Mouse (Mus musculus) adrenal gland, postnatal 36 days (tissue): ENCODE measurements at regions not wholly inside any gene's neighbourhood (a gene's known extent, or its start where the extent isn't known, plus 50 kb on each side); places are given as distances from the start of the nearest gene placed in this dataset.
A peak's percentile ranks its signal among the peaks of the same experiment; 100 is the strongest.

Source experiments
- DNase-seq, 2 experiments: peaks; one replicate each; pipeline ENCODE4 v3.0.0; 2021; ENCODE audit warnings: mixed read lengths in 1 of 2

- no peak for DNase-seq
These were observed 351.9 kb downstream of the Tbc1d22a start for GRCm38 (mm10) chr15:86566111-86566510.

- DNase-seq = no peak
These were observed 360.1 kb downstream of the Tbc1d22a start for GRCm38 (mm10) chr15:86574311-86574710.

- no peak for DNase-seq
These were observed 362.4 kb downstream of the Tbc1d22a start for GRCm38 (mm10) chr15:86576666-86577065.

GRCm38 (mm10) chr15:86578689-86579088 is 364.4 kb downstream of the Tbc1d22a start:
- DNase-seq = no peak

GRCm38 (mm10) chr15:86582240-86583090 is 368.2 kb downstream of the Tbc1d22a start:
- DNase-seq = no peak

GRCm38 (mm10) chr15:86585716-86586115 is 371.5 kb downstream of the Tbc1d22a start:
- peak in 1 of 2 experiments; percentile 29 for DNase-seq

- no peak for DNase-seq
These were observed 372.9 kb downstream of the Tbc1d22a start for GRCm38 (mm10) chr15:86587209-86587608.

- peak in 1 of 2 experiments; percentile 39 for DNase-seq
These were observed 375.8 kb downstream of the Tbc1d22a start for GRCm38 (mm10) chr15:86590033-86590432.

GRCm38 (mm10) chr15:86590896-86591295 is 376.6 kb downstream of the Tbc1d22a start:
- DNase-seq = peak in 1 of 2 experiments; percentile 11

GRCm38 (mm10) chr15:86593404-86593803 is 379.1 kb downstream of the Tbc1d22a start:
- no peak for DNase-seq

- no peak for DNase-seq
These were observed 392.2 kb downstream of the Tbc1d22a start for GRCm38 (mm10) chr15:86606411-86606810.

GRCm38 (mm10) chr15:86609692-86610091 is 395.4 kb downstream of the Tbc1d22a start:
- no peak for DNase-seq

GRCm38 (mm10) chr15:86631376-86631775 is 417.1 kb downstream of the Tbc1d22a start:
- no peak for DNase-seq

- DNase-seq = no peak
These were observed 431.0 kb downstream of the Tbc1d22a start for GRCm38 (mm10) chr15:86645244-86645643.

- no peak for DNase-seq
These were observed 433.9 kb downstream of the Tbc1d22a start for GRCm38 (mm10) chr15:86648131-86648530.

GRCm38 (mm10) chr15:86673096-86673520 is 458.8 kb downstream of the Tbc1d22a start:
- peak in 1 of 2 experiments; percentile 23 for DNase-seq

GRCm38 (mm10) chr15:86677016-86677415 is 462.8 kb downstream of the Tbc1d22a start:
- no peak for DNase-seq

- no peak for DNase-seq
These were observed 468.8 kb downstream of the Tbc1d22a start for GRCm38 (mm10) chr15:86683081-86683480.

GRCm38 (mm10) chr15:86689694-86690093 is 475.4 kb downstream of the Tbc1d22a start:
- DNase-seq = no peak

- peak in 1 of 2 experiments; percentile 1 for DNase-seq
These were observed 482.5 kb downstream of the Tbc1d22a start for GRCm38 (mm10) chr15:86696806-86697205.

- no peak for DNase-seq
These were observed 496.2 kb downstream of the Tbc1d22a start for GRCm38 (mm10) chr15:86710429-86710828.

GRCm38 (mm10) chr15:86718376-86718775 is 504.1 kb downstream of the Tbc1d22a start:
- no peak for DNase-seq

- no peak for DNase-seq
These were observed 504.8 kb downstream of the Tbc1d22a start for GRCm38 (mm10) chr15:86719088-86719487.

GRCm38 (mm10) chr15:86721131-86721530 is 506.9 kb downstream of the Tbc1d22a start:
- no peak for DNase-seq
